Mouse (Mus musculus) hindbrain, embryonic 16.5 days (tissue): ENCODE measurements at regions not wholly inside any gene's neighbourhood (a gene's known extent, or its start where the extent isn't known, plus 50 kb on each side); places are given as distances from the start of the nearest gene placed in this dataset.

ENCODE experiments used
- ATAC-seq: fragments of 200-750 bp; cut with Nextera tagmentation; 2 replicates; pipeline ENCODE4 v1.8.0; 2017; ENCODE audit warnings: moderate TSS enrichment, moderate library complexity
- H3K27ac ChIP-seq: fragments of 300-500 bp; sonication (generic); 2 replicates; pipeline ENCODE4 v1.5.1; 2014; ENCODE audit warnings: low read depth, mild to moderate bottlenecking, control low read depth, low read length, moderate library complexity
- H3K27me3 ChIP-seq: fragments of 300-500 bp; sonication (generic); replicated peaks from 2 replicates; pipeline ENCODE4 v1.6.1; 2014; ENCODE audit warnings: low read length; ENCODE audit not compliant: control insufficient read depth, insufficient read depth
- H3K36me3 ChIP-seq: fragments of 300-500 bp; sonication (generic); 2 replicates; pipeline ENCODE4 v1.6.1; 2014; ENCODE audit warnings: mild to moderate bottlenecking, low read length, moderate library complexity, mixed read lengths; ENCODE audit not compliant: control insufficient read depth, insufficient read depth
- H3K4me1 ChIP-seq: fragments of 300-500 bp; sonication (generic); 2 replicates; pipeline ENCODE4 v1.6.1; 2014; ENCODE audit warnings: low read depth, low read length; ENCODE audit not compliant: control insufficient read depth, insufficient read depth
- H3K4me2 ChIP-seq: fragments of 300-500 bp; sonication (generic); 2 replicates; pipeline ENCODE4 v1.6.1; 2014; ENCODE audit warnings: mild to moderate bottlenecking, low read length, control low read depth, moderate library complexity
- H3K4me3 ChIP-seq: fragments of 300-500 bp; sonication (generic); 2 replicates; pipeline ENCODE4 v1.5.1; 2014; ENCODE audit warnings: mild to moderate bottlenecking, low read length, control low read depth, moderate library complexity
- H3K9ac ChIP-seq: fragments of 300-500 bp; sonication (generic); 2 replicates; pipeline ENCODE4 v1.6.1; 2014; ENCODE audit warnings: low read depth, mild to moderate bottlenecking, control low read depth, low read length, moderate library complexity
- H3K9me3 ChIP-seq: fragments of 300-500 bp; sonication (generic); 2 replicates; pipeline ENCODE4 v1.6.1; 2014; ENCODE audit warnings: mild to moderate bottlenecking, low read length, moderate library complexity; ENCODE audit not compliant: control insufficient read depth
- WGBS: fragments of 180-500 bp; shearing (Covaris S2); extraction: QIAGEN DNeasy Blood & Tissue Kit; methylation state at CpG from one replicate; pipeline ENCODE4 v1.1.7; 2014; 5-methylcytosine and 5-hydroxymethylcytosine counted together

DNA sequence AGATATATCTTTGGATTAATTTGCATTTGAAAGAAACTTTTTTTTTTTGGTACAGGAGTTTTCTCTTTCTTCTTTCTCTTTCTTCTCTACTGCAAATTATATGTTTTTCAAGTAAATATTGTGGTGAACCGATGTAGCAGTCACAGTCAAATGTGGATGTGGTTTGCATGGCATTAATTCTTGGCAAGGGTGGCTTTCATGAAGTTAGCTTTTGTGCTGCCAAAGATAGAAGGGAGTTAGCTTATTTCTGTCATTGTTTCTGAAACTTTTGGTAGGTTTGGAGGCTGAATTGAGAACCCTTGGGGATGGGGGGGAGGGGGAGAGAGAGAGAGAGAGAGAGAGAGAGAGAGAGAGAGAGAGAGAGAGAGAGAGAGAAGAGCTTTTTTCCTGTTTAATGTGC is 166.1 kb upstream of the Ubash3b start:
- Histone ChIP-seq H3K27me3 (no peaks in the 10 kb centered on the region), H3K9me3 (no peaks in the 10 kb centered on the region), H3K4me3 (no peak overlapping the region), H3K4me1 (peaks cover 19% of the 10 kb centered on the region), H3K9ac (no peak overlapping the region), H3K4me2 (peak overlapping the region; percentile 38), H3K36me3 (no peaks in the 10 kb centered on the region), H3K27ac (no peak overlapping the region)
- 9% methylated on average over 1 of the region's 1 CpGs for WGBS
- no peak for ATAC-seq

DNA sequence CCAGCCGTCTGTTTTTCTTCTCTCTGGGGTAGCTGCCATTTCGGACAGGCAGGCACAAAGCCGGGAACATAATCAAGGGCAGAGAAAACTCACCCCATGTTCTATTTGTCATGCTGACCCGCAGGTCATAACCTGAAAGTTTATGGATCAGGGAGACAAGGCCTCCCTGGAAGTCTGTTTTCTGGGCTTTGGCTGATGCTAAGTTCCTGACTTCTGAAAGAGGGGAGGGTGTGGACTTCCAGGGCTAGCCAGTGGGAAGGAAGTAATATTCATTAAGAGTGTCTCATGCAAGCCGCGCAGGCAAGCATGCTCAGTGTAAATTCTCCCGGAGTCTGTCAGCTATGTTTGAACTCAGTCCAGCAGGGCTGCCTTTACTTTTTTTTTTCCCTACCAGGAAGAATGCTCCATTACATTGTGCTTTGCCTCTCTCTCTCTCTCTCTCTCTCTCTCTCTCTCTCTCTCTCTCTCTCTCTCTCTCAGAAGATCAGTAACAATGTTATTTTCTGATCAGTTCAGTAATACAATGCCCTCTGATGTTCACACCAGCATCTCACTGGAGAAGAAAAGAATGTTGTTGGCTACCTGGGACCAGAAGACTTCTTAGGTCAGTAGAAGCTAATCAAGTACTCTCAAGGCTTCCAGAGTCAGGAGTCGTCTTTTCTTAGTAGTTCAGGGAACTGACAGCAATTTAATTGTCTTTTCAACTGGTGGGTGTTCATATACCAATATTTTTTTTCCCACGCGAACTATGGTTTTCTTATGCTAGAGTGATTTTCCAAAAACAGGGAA is 165.5 kb upstream of the Ubash3b start:
- 10% methylated on average over 10 of the region's 10 CpGs for WGBS
- Histone ChIP-seq H3K27me3 (no peaks in the 10 kb centered on the region), H3K9ac (no peak overlapping the region), H3K4me2 (peak overlapping the region; percentile 38), H3K27ac (peak overlapping the region; percentile 75), H3K4me3 (peak overlapping the region; percentile 3; the same call in 1 of the 2 replicates), H3K36me3 (no peaks in the 10 kb centered on the region), H3K4me1 (peaks cover 19% of the 10 kb centered on the region), H3K9me3 (no peaks in the 10 kb centered on the region)
- peak; percentile 85 for ATAC-seq

DNA sequence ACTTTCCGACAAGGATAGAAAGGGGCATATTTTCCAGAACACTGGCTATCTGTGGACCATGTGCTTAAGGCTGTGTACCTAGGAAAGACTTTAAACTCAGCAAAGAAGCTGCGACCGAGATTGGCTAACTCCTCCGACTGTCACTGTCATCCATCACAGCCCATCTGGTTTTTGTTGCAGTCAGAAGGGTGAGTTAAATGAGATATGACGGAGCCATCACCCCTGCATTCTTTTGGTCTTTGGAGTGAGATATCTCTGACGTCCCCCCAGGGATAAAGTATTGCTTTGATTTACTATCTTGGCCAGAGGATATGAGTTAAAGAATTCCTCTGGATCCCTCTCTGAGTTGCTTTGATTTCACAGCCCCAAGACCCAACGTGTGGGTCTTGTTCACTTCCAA is 160.0 kb upstream of the Ubash3b start:
- H3K9ac ChIP-seq, result no peak overlapping the region
- no peak overlapping the region for H3K27ac ChIP-seq
- 92% methylated on average over 7 of the region's 7 CpGs for WGBS
- no peaks in the 10 kb centered on the region for H3K36me3 ChIP-seq
- H3K27me3 ChIP-seq, result no peaks in the 10 kb centered on the region
- no peak overlapping the region for H3K4me3 ChIP-seq
- no peaks in the 10 kb centered on the region for H3K9me3 ChIP-seq
- ATAC-seq, result no peak
- H3K4me1 ChIP-seq, result peaks cover 8% of the 10 kb centered on the region
- H3K4me2 ChIP-seq, result no peak overlapping the region

- H3K36me3 ChIP-seq, result no peaks in the 10 kb centered on the region
- H3K4me1 ChIP-seq, result no peaks in the 10 kb centered on the region
- H3K4me2 ChIP-seq, result no peak overlapping the region
- no peak overlapping the region for H3K27ac ChIP-seq
- ATAC-seq, result no peak
- no peak overlapping the region for H3K9ac ChIP-seq
- no peaks in the 10 kb centered on the region for H3K27me3 ChIP-seq
- WGBS, result 50% methylated on average over 2 of the region's 2 CpGs
- no peaks in the 10 kb centered on the region for H3K9me3 ChIP-seq
- no peak overlapping the region for H3K4me3 ChIP-seq
Observed at GRCm38 (mm10) chr9:41319066-41319465, 157.6 kb upstream of the Ubash3b start.

DNA sequence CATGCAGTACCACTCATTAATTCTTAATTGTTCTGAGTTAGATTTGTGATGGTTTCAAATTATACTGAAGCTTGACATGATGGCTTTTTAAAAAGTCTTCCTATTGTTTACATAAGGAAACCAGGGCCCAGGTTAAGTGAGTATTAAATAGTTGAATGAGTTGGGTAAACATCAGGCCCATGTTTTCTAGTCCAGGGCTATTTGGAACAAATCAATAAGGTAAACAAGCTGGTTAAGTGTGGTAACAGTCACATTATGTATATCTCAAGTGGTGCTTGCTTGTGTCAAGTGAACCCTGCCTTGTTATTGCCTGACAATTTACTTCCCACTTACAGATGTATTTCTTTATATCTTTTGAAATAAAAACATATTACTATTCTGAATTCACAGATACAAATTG is 144.7 kb upstream of the Ubash3b start:
- Histone ChIP-seq H3K27me3 (no peaks in the 10 kb centered on the region), H3K36me3 (no peaks in the 10 kb centered on the region), H3K27ac (no peak overlapping the region), H3K9ac (no peak overlapping the region), H3K9me3 (no peaks in the 10 kb centered on the region), H3K4me2 (no peak overlapping the region), H3K4me3 (no peak overlapping the region), H3K4me1 (peaks cover 13% of the 10 kb centered on the region)
- no peak for ATAC-seq

GRCm38 (mm10) chr9:41303494-41303828 is 142.0 kb upstream of the Ubash3b start:
- Histone ChIP-seq H3K36me3 (no peaks in the 10 kb centered on the region), H3K9ac (no peak overlapping the region; the same call in 1 of the 2 replicates), H3K4me1 (peaks cover 13% of the 10 kb centered on the region), H3K27ac (peak overlapping the region; percentile 60), H3K27me3 (no peaks in the 10 kb centered on the region), H3K9me3 (no peaks in the 10 kb centered on the region), H3K4me3 (no peak overlapping the region), H3K4me2 (peak overlapping the region; percentile 38)
- 14% methylated on average over 3 of the region's 3 CpGs for WGBS
- peak; percentile 64; the same call in 1 of the 2 replicates for ATAC-seq

GRCm38 (mm10) chr9:41302809-41303493 is 141.5 kb upstream of the Ubash3b start:
- Histone ChIP-seq H3K4me1 (peaks cover 13% of the 10 kb centered on the region), H3K4me2 (peak overlapping the region; percentile 38), H3K9ac (peak overlapping the region; percentile 25), H3K36me3 (no peaks in the 10 kb centered on the region), H3K27me3 (no peaks in the 10 kb centered on the region), H3K4me3 (no peak overlapping the region), H3K9me3 (no peaks in the 10 kb centered on the region), H3K27ac (peak overlapping the region; percentile 60)
- 12% methylated on average over 8 of the region's 8 CpGs for WGBS
- ATAC-seq, result peak; percentile 91

DNA sequence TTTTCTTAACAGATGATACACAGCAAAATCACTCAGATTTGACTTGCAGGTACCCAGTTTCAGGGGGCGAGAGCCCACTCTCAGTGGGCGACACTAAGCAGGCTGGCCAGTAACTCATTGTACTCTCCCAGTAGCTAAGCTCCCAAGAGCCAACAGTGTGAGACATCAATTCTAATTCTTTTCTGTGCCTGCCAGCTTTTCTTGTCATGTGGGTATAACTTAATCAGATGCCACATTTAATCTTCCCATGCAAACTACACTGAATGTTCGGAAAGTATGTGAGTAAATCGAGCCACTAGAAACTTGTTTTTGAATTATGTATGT is 124.6 kb upstream of the Ubash3b start:
- WGBS, result 43% methylated on average over 4 of the region's 4 CpGs
- H3K4me1 ChIP-seq, result peaks cover 6% of the 10 kb centered on the region; the same call in 1 of the 2 replicates
- H3K27ac ChIP-seq, result peak overlapping the region; percentile 56
- no peak overlapping the region for H3K9ac ChIP-seq
- H3K9me3 ChIP-seq, result no peaks in the 10 kb centered on the region; the same call in 1 of the 2 replicates
- H3K4me3 ChIP-seq, result no peak overlapping the region
- H3K4me2 ChIP-seq, result no peak overlapping the region
- H3K27me3 ChIP-seq, result no peaks in the 10 kb centered on the region
- ATAC-seq, result peak; percentile 62; the same call in 1 of the 2 replicates
- H3K36me3 ChIP-seq, result no peaks in the 10 kb centered on the region

- Histone ChIP-seq H3K4me2 (no peak overlapping the region), H3K9me3 (no peaks in the 10 kb centered on the region; the same call in 1 of the 2 replicates), H3K9ac (no peak overlapping the region), H3K4me3 (no peak overlapping the region), H3K4me1 (peaks cover 6% of the 10 kb centered on the region; the same call in 1 of the 2 replicates), H3K27me3 (no peaks in the 10 kb centered on the region), H3K27ac (peak overlapping the region; percentile 59), H3K36me3 (no peaks in the 10 kb centered on the region)
- 29% methylated on average over 8 of the region's 8 CpGs for WGBS
- ATAC-seq, result peak; percentile 82
Observed at GRCm38 (mm10) chr9:41285266-41286144, 124.0 kb upstream of the Ubash3b start.
